Mouse (Mus musculus): ENCODE measurements around the gene Rhobtb3.
"Not testable (repeated sequence)": the region's sequence is repeated elsewhere in the genome, so short reads cannot be mapped to it uniquely, and the experiment has no call there.

The Rhobtb3 gene

GRCm38 (mm10) chr13:75845519-75846166, 98.1 kb downstream of the Rhobtb3 start:
- no peak for DNase-seq (ENCODE audit: low read depth, low spot score)

DNA sequence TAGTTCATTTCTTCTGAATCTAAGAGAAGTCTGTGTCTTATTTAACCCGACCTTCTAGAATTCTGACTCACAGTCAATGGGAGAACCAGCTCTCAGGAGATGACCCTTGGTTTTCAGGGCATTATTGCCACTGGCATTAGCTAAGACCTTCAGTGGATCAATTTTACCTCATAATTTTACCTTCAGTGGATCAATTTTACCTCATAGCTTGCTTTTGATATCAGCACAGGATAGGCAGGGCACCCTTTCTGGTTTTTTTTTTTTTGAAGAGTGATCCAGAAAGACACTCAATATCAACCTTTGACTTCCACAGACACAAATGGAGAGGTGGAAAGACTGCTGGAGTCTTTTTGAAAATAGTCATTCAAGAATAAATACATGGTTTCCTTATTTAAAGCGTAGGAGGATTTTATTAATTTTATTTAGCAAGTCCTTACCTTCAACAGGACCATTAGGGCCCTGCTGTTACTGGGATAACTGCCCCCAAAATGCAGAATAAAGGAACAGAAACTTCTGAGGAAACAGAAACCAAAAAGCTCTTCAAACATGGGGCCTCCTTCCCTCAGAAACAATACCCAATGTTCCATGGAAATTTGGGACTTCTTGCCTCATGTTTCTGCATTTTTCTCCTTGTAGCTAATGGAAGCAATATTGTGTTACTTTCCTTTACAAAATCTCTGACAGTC, 98.7 kb downstream of the Rhobtb3 start:
- no peak for DNase-seq (ENCODE audit: low read depth, low spot score)

DNA sequence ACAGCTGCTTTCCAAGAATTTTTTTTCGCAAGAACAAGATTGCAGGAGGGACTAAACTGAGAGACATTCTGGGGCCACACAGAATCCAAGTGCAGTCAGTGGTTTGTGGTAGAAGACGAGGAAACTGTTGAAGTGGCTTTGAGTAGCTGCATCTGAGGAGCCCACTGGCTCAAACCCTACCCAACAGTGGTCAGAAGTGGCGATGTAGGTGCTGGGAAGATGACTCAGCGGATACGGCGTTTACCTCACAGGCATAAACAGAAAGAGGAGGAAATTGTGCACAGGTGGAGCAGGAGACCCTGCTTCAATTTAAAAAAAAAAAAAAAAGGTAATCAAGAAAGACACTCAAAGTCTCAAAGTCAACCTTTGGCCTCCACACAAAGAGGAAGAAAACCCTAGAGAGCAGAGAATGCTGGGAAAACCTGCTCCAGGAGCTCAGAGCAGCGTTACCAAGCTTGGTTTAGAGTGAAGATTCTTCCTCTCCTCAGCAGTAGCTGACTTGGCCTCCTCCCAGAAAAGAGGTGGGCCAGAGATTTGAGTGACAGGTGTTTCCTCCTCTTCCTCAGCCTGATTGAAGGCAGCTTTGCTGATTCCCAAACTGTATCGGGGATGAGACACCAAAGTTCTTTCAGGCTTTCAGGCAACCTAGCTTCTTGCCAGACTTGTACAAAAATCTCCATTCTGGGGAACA, 99.6 kb downstream of the Rhobtb3 start:
- no peak for DNase-seq (ENCODE audit: low read depth, low spot score)

GRCm38 (mm10) chr13:75843331-75843730, 100.4 kb downstream of the Rhobtb3 start:
- no peak for DNase-seq (ENCODE audit: low read depth, low spot score)

DNA sequence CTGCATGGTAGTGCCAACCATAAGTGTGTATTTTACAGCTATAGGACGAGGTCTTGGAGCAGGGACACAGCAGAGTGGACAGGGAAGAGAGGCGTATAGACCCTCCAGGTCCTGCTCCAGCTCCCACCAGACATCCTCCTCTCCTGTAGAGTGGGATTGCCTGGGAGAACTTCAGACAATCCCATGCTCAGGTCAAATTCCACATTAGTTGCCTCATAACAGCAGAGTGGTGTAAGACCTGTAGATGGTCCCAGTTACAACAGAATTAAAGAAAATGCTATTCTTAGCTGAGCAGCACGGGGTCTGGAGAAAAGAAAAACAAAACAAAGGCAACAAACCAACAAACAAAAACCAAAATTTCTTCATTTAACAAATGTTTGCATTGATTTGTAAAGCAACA, 101.8 kb downstream of the Rhobtb3 start:
- no peak for DNase-seq (ENCODE audit: low read depth, low spot score)

DNA sequence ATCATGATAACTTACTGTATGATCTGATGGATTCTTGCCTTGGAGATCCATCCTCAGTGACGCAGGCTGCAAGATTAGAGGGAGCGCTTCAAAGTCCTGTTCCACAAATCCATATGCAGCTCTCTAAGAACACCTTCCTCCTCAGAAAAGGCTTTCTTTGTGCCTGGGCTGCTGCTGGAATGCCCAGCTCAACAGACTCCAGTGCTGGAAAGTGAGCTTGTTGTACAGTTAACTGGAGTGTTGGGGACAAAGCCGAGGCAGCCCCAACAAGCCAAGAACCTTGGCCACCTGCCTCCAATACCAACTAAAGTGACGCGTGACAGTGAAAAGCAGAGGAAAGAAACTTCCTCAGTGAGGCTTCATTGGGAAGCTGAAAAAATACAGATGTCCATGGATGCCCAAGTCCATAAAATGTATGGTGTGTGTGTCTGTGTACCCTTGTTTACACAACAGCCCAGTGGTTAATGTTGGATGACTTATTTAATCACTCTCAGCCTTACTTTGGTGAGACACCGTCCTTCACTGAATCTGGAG, 102.9 kb downstream of the Rhobtb3 start:
- DNase-seq (ENCODE audit: low read depth, low spot score): no peak

- peak; percentile 46 for DNase-seq (ENCODE audit: low read depth, low spot score)
These were observed 103.8 kb downstream of the Rhobtb3 start, which contains the start of gene Glrx for GRCm38 (mm10) chr13:75839719-75840481. Glrx (plus strand) TSS chr13:75839868.

DNA sequence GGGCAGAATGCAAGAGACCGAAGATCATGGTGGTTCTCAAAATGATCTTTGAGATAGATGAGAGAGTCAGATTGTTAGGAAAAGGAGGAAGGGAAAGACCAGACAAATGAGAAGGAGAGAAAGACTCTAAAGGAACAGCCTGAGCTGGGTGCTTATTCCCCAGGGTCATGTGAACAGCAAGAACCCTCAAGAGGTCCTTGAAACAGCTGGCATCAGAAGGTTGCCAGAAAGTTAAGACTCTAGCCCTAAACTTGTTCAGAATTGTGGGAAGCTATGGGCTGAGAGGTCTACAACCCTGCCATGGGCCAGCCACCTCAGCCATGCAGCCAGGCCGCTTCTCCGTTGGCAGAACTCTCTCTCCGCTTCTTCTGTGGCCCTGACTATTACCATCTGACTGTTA, 105.2 kb downstream of the Rhobtb3 start:
- DNase-seq (ENCODE audit: low read depth, low spot score): no peak

DNA sequence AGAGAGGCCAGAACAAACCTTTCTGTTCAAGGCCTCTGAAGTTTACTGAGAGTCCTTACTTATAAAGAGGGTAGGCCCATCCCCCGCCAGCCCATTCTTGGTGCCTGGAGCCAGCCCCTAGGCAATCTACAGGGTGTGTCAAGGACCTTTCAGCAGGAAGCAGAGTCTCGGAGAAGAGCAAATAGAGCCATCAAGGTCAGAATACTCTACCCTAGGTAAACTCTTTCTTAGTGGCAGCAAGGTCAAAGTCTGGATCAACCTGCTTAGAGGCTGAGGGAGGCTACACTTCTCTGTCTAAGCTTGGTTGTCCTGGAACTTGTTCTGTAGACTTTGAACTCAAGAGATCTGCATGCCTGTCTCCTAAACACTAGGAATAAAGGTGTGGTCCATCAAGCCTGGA, 108.3 kb downstream of the Rhobtb3 start:
- DNase-seq (ENCODE audit: low read depth, low spot score): no peak

- DNase-seq (ENCODE audit: low read depth, low spot score): no peak
These were observed 110.2 kb downstream of the Rhobtb3 start for GRCm38 (mm10) chr13:75833499-75833898.

DNA sequence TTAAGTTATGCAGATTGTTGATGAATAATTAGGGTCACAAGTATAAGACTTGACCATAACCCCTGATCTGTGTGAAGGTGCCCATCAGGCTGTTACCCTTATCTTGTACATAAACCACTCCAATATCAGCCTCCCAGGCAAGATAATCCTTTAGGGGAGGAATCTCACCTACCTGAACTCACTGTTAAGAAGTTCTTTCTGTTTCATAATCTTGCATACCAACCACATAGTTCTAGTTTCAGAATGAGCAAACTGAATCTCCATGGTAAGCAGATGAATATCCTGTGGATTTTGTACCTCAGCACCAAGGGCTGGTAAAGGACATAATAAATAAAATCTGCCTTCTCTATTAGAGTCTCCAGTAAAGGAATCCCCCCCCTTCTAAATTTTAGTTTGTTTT, 111.0 kb downstream of the Rhobtb3 start:
- no peak for DNase-seq (ENCODE audit: low read depth, low spot score)

- no peak for DNase-seq (ENCODE audit: low read depth, low spot score)
These were observed 112.0 kb downstream of the Rhobtb3 start for GRCm38 (mm10) chr13:75831710-75832109.

DNA sequence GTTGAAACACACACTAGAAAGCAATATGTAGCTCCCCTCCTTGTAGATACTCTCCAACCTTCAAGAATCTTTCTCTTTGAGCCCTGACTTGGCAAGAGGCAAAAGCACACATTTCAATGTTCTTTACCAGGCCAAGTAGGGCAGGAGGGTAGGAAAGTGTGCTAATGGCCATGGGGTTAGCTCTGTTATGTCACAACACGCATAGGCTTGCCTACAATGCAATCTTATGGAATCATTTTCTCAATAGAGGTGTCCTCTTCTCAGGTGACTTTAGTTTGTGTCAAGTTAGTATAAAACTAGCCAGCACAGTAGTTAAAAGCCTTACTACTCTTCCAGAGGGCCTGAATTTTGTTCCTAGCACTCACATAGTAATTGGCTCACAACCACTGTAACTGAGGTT, 113.0 kb downstream of the Rhobtb3 start:
- DNase-seq (ENCODE audit: low read depth, low spot score): no peak

DNA sequence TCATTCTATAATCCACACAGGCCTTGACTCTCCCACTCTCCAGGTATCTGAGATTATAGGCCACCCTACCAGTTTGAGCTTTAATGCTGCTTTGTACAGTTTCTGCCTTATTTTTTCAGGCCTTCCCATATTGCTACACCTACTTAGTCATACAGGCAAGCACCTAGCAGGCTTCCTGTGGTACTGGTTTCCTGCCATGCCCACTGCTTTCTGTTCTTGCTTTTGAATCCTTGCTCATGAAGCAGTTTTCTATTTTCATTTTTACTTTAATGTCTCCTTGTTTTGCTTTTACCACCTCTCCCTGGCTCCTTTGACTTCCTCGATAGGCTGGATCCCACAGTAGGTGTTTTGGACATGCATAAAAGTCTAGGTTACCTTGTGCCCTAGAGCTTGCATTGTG, 118.3 kb downstream of the Rhobtb3 start:
- DNase-seq (ENCODE audit: low read depth, low spot score): no peak

DNA sequence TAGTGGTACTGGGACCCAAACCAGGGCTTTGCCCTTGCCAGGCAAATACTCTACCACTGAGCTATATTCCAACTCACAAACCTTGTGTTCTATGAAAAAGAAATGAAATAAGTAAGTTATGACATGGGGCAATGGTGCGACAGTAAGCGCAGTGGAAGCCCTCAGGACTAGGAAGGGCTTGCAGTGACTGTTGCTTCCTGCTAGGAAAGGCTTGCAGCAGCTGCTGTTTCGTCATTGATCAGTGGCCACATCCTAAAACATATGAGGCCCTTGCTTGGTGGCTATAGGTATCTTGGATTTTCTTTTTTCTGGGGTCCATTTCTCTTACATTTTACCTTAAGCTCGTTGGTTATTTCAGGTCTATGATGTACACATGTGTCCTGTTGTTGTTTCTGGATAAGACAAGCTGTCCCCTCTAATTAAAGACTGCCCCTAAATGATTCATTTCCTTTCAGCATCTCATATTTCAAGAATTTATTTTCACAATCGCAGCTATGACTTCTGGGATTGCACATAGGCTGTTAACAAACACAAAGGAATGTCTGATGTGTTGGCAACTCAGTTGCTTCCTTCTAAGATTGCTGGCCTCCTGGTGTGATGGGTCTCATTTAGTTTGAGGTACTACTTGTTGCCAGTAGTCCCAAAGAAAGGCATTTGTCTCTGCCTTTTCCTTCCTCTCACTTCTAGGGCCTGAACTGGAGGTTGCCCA, 119.0 kb downstream of the Rhobtb3 start:
- no peak for DNase-seq (ENCODE audit: low read depth, low spot score)

- no peak for DNase-seq (ENCODE audit: low read depth, low spot score)
These were observed 120.5 kb downstream of the Rhobtb3 start for GRCm38 (mm10) chr13:75823201-75823600.

DNA sequence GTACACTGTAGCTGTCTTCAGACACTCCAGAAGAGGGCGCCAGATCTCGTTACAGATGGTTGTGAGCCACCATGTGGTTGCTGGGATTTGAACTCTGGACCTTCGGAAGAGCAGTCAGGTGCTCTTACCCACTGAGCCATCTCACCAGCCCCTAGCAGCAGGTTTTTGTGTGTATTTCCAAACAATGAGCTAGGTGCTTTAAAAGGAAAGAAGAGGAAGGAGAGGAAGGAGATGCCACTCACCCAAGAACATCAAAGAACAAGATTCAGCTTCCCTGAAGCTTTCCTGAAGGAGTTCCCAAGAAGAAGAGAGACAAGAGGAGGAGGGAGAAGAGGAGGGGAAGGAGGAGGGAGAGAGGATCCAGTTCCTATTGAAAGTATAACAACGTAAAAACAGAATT, 121.4 kb downstream of the Rhobtb3 start:
- DNase-seq (ENCODE audit: low read depth, low spot score): not testable (repeated sequence)

DNA sequence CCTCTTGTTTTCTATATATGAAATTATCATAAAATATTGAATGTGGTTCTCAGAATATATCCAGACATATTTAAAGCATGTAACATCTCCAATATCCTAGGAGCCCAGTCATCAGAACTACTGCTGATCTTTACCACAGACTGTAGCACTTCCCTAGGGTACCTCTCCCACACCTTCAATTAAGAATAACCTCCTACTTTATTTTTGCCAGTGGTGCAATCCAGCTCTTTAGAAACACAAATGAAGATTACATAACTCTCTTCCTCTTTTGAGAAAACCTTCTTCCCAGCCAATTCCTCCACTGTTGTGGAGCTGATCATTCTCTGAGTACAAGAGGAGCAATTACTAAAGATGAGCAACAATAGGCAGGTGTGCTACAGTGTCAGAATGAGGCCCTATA, 123.8 kb downstream of the Rhobtb3 start:
- DNase-seq (ENCODE audit: low read depth, low spot score): no peak

Data from embryo, embryonic 11.5 days (tissue).